Mouse (Mus musculus) urinary bladder, postnatal 4 days (tissue): Measurements from ENCODE around the gene Rgs16.

ENCODE experiments used
- DNase-seq, 2 experiments: peaks; one replicate each; pipeline ENCODE4 v3.0.0; 2021 to 2022; ENCODE audit warnings: low spot score in 2 of 2

Gene Rgs16

GRCm38 (mm10) chr1:153720935-153721334, 19.2 kb upstream of the Rgs16 start:
- DNase-seq = no peak

DNA sequence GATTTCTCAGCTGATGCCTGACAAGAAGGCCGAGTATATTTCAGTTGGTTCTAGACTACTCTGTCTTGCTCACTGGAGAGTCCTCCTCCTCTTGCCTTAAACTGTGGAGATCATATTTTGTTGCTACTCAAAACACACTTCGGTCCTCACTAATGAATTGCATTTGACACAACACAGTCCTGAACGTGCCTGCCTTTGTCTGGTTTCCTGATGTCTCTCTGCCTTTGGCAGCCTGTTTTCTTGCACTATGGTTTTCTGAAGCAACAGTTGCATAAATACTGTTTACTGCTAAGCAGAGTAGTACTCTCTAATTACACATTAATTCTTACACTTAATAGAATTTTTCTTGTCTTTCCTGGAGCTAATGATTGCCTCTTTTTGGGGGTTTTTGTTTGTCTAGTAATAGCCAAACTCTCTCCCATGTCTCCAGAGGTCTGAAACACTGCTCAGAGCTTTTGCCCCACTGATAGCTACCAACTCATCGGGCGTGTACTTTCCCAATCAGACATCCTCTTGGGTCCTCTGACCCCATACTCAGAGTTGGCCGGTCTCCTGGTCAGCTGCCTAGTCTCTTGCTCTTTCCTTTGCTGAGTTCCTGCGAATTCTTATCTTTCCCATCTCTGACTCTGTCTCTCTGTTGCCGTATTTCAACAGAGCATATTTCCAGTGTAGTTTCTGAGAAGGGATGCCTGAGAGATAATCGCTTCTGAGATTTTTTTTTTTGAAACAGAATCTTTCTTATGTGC, 18.4 kb upstream of the Rgs16 start:
- no peak for DNase-seq

DNA sequence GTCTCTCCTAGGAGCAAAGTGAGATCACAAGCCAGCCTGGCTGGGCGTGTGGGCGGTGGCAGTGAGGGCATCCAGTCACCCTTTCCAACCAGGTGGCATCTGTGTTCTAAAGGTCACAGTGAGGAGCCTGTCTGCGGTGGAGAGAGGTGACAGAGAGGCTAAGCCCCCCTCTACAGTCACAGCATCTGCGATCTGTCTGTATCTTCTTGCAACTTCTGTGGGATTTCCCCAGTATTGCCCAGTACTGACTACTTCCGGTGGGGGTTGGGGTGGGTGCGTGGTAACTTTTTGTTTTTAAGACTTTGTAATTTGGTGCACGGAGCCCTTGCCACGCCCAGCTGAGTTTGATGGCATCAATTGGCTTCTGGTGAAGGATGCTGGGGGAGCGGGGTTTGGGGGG, 16.7 kb upstream of the Rgs16 start:
- DNase-seq = no peak

GRCm38 (mm10) chr1:153726636-153727035, 13.5 kb upstream of the Rgs16 start:
- DNase-seq = no peak

DNA sequence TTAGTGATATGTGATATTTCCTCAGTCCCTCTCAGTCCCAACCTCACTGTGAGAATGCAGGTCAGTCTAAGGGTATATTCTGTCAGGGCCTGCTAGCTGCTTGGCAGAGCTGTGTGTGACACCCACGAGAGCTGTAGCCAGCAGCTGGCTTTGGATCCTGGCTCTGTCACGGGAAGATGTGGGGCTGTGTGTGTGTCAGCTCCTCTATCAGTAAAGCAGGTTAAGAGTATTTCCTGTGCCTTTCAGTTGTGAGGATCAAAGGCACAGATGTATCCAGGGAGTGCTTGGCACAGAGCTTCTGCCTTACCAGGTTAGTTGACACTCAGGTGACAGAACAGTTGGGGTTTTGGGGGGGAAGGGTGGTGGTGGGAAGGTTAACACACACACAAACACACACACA, 10.3 kb upstream of the Rgs16 start:
- no peak for DNase-seq

- no peak for DNase-seq
These were observed 9.5 kb upstream of the Rgs16 start for GRCm38 (mm10) chr1:153730671-153731070.

DNA sequence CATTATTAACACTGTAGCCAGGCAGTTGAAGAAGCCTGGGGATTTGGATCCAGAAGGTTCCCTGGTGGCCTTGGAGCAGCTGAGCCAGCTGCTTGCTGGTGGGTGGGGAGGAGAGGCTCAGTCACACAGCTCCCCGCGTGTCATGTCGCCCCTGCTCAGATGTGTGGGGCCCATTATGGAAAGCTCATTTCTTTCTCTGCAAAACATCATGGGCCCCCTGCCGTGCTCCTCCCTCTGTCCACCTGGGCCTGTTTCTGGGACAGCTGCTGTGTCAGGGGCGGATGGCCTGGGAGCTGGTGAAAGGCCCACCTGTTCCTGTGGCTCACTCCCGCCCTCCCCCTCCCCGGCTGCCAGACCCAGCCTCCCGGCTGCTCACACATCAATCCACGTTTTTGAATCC, 7.0 kb upstream of the Rgs16 start:
- DNase-seq = no peak

DNA sequence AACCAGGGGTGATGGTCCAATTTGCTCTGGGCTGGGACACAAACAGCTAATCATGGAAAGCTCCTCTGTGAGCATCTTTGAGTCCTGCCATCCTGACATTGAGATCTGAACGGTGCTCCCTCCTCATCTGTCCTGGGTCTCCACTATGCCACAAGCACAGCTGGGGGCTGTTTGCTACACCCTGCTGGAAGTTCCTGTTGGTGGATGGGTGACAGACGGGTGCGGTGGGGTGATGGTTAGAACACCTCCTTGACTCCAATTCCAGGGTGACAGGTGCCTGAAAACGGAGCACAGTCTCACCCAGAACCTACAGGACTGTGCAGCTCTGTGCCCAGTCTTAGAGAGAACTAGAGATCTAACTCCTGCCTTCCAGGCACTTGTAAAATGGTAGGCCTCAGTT, 5.3 kb upstream of the Rgs16 start:
- DNase-seq = no peak

DNA sequence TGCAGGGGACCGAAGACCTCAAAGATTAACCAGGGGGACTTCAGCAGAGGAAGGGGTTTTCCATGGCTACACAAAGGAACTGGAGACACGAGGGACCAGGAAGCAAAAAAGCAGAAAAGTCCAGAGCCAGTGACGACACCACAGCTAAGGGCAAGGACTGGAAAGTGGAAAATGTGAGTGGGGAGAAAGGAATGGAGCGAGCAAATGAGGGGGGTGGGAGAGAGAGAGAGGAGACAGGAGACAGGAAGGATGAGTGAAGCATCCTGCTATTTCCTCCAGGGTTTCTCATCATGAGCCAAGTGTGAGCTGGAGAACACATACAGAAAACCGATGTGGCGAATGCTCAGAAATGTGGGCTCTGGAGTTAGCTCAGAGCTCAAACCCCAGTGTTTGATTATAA, 4.1 kb upstream of the Rgs16 start:
- no peak for DNase-seq

DNA sequence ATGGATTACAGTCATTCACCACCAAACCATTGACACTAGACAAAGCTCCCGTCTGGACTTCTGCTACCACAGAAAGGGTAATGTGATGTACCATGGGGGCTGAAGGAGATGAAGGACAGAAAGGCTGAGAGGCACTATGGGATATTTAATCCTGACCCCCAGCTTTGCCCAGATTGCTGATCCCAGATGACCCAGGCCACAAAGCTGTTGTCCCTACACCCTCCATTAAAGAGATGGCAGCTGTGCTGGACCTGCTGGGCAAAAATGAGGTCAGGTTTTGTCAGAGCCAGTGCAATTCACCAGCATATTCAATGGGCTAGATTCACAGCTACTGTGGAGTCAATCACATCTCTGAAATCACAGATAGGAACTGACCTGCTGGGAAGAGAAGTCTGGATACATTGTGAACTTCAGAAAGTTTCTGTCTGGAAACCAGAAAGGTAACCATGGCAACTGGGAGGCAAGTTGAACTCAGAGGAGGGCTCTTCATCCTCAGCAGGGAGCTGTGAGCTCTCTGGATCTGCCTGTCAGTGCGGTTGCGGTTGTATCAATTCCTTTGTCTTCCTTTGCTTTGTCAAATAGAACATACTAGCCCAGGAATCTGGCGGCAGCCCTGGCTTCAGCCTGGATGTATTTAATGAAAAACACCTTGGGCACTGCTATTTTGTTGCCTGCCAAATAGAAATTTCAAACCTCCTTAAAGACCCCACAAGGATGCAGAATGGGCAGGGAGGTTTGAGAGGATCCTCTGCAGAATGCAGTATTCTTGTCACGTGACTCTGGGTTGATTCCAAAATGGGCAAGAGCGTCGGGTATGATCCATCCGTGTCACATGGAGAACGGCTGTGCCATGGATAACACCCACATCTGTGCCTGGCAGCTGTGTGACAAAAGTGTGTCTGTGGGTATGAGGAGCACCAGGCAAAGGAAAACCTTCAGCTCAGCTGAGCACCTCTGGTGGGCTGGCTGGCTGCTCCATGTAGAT, 2.8 kb upstream of the Rgs16 start:
- DNase-seq = no peak

- no peak for DNase-seq
These were observed 623 bp upstream of the Rgs16 start for GRCm38 (mm10) chr1:153739437-153740015.

DNA sequence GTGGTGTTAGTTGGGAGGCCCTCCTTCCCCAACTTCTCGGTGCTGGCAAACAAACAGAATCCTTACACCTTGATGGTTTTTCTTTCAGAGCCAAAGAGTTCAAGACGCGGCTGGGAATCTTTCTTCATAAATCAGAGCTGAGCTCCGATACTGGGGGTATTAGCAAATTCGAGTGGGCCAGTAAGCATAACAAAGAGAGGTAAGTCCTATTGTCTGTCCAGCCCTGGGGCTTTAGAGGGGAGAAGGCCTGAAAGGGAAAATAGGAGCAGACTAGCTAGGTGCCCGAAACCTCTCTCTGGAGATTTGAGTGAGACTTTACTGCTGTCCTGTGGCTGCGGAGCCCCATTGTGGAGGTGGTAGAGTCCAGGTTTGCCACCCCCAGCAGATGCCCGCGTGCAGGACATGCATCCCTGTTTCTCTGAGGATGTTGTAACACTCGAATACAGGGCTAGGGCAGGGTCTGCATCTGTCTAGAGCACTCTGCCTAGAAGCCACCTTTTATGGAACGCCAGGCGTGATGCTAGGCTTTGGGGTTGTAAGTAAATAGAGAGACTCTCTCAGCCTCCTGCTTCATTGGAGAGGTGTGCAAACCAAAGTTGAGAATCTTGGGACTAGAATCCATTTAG, 739 bp downstream of the Rgs16 start:
- no peak for DNase-seq

GRCm38 (mm10) chr1:153741551-153742316, 1.6 kb downstream of the Rgs16 start:
- DNase-seq = no peak

- peak in 1 of 2 experiments; percentile 80 for DNase-seq
These were observed 2.4 kb downstream of the Rgs16 start for GRCm38 (mm10) chr1:153742374-153743155.

GRCm38 (mm10) chr1:153746119-153746670, 6.0 kb downstream of the Rgs16 start:
- DNase-seq = no peak

DNA sequence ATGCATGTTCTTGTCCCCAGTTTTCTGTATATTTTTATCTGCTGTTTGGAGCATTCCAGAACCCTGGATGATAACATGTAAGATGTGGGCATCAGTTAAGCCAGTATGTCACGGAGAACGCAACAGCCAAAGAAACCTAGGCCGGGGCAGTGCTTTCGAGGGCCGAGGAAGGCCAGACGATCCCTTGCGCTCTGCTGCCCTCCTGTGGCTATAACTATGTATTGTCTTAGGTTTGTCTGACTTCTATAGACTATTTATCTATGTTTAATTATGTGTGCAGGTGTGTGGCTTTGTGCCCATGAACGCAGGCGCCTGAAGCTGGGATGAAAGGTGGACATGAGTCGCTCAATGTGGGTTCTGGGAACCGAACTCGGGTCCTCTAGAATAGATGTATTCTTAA, 6.6 kb downstream of the Rgs16 start:
- DNase-seq = no peak

GRCm38 (mm10) chr1:153747861-153748530, 7.8 kb downstream of the Rgs16 start:
- DNase-seq = no peak

DNA sequence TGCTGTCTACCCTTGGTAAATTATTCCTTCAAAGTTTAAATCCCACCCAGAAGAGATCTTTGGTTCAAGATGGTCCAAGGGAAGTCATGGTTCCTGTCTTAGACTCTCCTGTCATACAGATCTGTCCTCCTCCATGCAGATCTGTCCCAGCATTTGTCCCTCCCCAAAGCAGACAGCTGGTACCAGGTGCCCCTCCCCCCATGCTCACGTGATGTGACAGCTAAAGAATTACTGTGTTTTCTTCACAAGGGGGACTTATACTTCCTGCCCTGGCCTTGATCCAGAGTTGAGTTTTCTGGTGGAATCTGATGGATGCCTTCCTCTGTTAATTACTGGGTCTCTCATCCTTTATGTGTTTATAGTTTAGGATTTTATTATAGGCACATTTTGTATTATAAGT, 8.4 kb downstream of the Rgs16 start:
- no peak for DNase-seq

- DNase-seq = peak in 1 of 2 experiments; percentile 65
These were observed 9.2 kb downstream of the Rgs16 start, which contains the start of gene Rnasel for GRCm38 (mm10) chr1:153749211-153749801. Rnasel (plus strand) TSS chr1:153749426.
